Mouse (Mus musculus): ENCODE results near the gene Itgb3. TPM values are rescaled to one million over a fixed set of nuclear protein-coding genes. Genes with fewer than 3 reads are reported as not detected.

The Itgb3 gene
- polyA plus RNA-seq, 1 experiment from 2014 or later = 16.0 TPM

DNA sequence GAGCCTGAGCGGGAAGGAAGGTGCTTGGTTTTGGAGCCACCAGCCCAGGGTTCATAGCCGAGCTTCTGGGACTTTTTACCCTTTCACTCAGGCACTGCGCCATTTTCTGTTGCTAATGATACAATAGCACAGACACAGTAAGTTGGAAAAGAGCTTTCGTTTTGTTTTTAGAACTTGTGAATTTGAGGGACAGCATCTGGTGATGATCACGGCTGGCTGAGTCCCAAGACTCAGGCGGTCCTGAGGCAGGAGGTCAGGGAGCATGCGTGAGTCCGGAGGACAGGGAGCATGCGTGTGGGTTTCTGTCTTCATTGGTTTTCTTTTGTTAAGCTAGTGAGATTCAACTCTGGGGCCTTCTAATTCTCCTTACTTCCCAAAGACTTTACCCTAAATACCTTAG is 31.8 kb downstream of the Itgb3 start:
- WGBS (ENCODE audit: insufficient replicate concordance) = 82% methylated on average over 9 of the region's 9 CpGs
- Histone ChIP-seq H3K4me1 (ENCODE audit: insufficient read depth) (peaks cover 4% of the 10 kb centered on the region; the same call in 1 of the 2 replicates), H3K4me2 (ENCODE audit: low read depth, low read length) (no peak overlapping the region), H3K9me3 (ENCODE audit: low read length) (no peaks in the 10 kb centered on the region), H3K4me3 (ENCODE audit: low read depth, low read length) (no peak overlapping the region), H3K9ac (replicated peaks) (no peak overlapping the region), H3K36me3 (replicated peaks; ENCODE audit: insufficient read depth, low read length) (no peaks in the 10 kb centered on the region), H3K27me3 (ENCODE audit: insufficient read depth, low read length) (no peaks in the 10 kb centered on the region), H3K27ac (ENCODE audit: low read depth) (no peak overlapping the region)
- TF ChIP-seq EP300 (IDR thresholded peaks at IDR 0.05; ENCODE audit: low read depth) (no peak), CTCF (IDR thresholded peaks at IDR 0.05; ENCODE audit: low read depth) (no peak)
- ATAC-seq (no peak), DNase-seq (no peak)

DNA sequence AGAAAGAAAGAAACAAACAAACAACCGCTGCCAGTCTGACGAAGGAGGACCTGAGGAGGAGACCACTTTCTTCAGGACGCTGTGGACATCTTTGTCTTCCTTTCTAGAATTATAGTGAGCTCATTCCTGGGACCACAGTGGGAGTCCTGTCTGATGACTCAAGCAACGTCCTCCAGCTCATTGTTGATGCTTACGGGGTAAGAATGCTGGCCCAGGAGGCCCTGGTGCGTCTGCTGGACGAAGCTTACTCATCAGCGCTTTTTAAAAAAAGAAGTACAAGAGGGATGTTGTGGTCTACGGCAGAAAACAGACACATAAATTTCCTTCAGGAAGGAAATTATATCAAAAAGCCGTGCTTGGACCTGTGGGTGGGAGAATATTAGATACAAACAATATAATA is 33.1 kb downstream of the Itgb3 start:
- Histone ChIP-seq H3K4me3 (ENCODE audit: low read depth, low read length) (no peak overlapping the region), H3K27ac (ENCODE audit: low read depth) (no peak overlapping the region), H3K4me1 (ENCODE audit: insufficient read depth) (peaks cover 4% of the 10 kb centered on the region; the same call in 1 of the 2 replicates), H3K27me3 (ENCODE audit: insufficient read depth, low read length) (no peaks in the 10 kb centered on the region), H3K9ac (replicated peaks) (no peak overlapping the region), H3K36me3 (replicated peaks; ENCODE audit: insufficient read depth, low read length) (no peaks in the 10 kb centered on the region), H3K4me2 (ENCODE audit: low read depth, low read length) (no peak overlapping the region), H3K9me3 (ENCODE audit: low read length) (no peaks in the 10 kb centered on the region)
- no peak for DNase-seq
- WGBS (ENCODE audit: insufficient replicate concordance) = 49% methylated on average over 10 of the region's 10 CpGs
- TF ChIP-seq EP300 (IDR thresholded peaks at IDR 0.05; ENCODE audit: low read depth) (no peak), CTCF (IDR thresholded peaks at IDR 0.05; ENCODE audit: low read depth) (no peak)
- ATAC-seq = no peak

DNA sequence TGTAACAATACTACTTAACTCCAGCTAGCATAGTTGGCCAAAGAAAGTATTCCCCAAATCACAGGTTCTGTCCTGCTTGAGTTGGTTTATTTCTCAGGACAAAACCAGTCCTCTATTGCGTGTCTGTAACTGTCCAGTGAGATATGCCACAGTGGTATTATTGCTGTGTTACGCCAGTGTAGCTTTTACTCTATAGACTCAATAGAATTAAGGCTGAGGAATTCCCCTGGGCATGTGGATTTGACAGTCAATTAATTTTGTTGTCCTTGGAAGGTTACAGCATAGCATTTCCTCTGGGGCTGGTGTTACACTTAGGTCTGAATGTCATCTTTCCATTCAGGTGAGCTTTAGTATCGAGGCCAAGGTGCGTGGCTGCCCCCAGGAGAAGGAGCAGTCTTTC is 35.4 kb downstream of the Itgb3 start:
- H3K4me3 ChIP-seq (ENCODE audit: low read depth, low read length) = no peak overlapping the region
- H3K27ac ChIP-seq (ENCODE audit: low read depth) = no peak overlapping the region
- H3K9me3 ChIP-seq (ENCODE audit: low read length) = no peaks in the 10 kb centered on the region

DNA sequence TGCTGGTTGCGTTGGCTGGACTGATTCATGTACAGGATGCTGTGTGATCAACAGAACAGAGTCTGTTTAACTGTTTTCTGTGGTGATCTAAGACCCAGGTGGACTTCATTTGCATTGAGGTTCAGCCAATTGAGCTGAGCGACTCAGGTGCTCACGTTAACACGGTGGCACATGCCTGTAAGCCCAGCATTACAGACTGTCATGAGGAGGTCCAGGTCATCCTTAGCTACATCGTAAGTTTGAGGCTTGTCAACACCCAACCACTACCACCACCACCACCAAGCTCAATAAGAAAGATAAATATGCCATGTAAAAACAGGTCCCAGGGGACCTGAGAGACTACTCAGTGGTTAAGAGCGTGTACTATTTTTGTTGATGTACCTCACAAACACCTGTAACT is 37.6 kb downstream of the Itgb3 start:
- H3K4me1 ChIP-seq (ENCODE audit: insufficient read depth) = 0 out of 2 replicates have a peak, but pooled peaks cover 2% of the 10 kb centered on the region
- H3K36me3 ChIP-seq (replicated peaks; ENCODE audit: insufficient read depth, low read length) = no peaks in the 10 kb centered on the region
- H3K27ac ChIP-seq (ENCODE audit: low read depth) = no peak overlapping the region
- H3K27me3 ChIP-seq (ENCODE audit: insufficient read depth, low read length) = no peaks in the 10 kb centered on the region
- no peak for ATAC-seq
- no peak for TF ChIP-seq CTCF (IDR thresholded peaks at IDR 0.05; ENCODE audit: low read depth)
- no peak for TF ChIP-seq EP300 (IDR thresholded peaks at IDR 0.05; ENCODE audit: low read depth)
- 86% methylated on average over 6 of the region's 6 CpGs for WGBS (ENCODE audit: insufficient replicate concordance)
- no peak for DNase-seq
- no peak overlapping the region for H3K9ac ChIP-seq (replicated peaks)
- no peak overlapping the region for H3K4me3 ChIP-seq (ENCODE audit: low read depth, low read length)
- H3K9me3 ChIP-seq (ENCODE audit: low read length) = no peaks in the 10 kb centered on the region
- no peak overlapping the region for H3K4me2 ChIP-seq (ENCODE audit: low read depth, low read length)

More for the DNA sequence above, 35.4 kb downstream of the Itgb3 start:
- TF ChIP-seq CTCF (IDR thresholded peaks at IDR 0.05; ENCODE audit: low read depth) (no peak), EP300 (IDR thresholded peaks at IDR 0.05; ENCODE audit: low read depth) (no peak)
- H3K4me2 ChIP-seq (ENCODE audit: low read depth, low read length) = no peak overlapping the region
- ATAC-seq (no peak), DNase-seq (no peak)
- H3K9ac ChIP-seq (replicated peaks) = no peak overlapping the region
- H3K27me3 ChIP-seq (ENCODE audit: insufficient read depth, low read length) = no peaks in the 10 kb centered on the region
- H3K36me3 ChIP-seq (replicated peaks; ENCODE audit: insufficient read depth, low read length) = no peaks in the 10 kb centered on the region
- 81% methylated on average over 4 of the region's 4 CpGs for WGBS (ENCODE audit: insufficient replicate concordance)
- 0 out of 2 replicates have a peak, but pooled peaks cover 2% of the 10 kb centered on the region for H3K4me1 ChIP-seq (ENCODE audit: insufficient read depth)

- no peaks in the 10 kb centered on the region for H3K27me3 ChIP-seq (ENCODE audit: insufficient read depth, low read length)
- ATAC-seq = no peak
- H3K36me3 ChIP-seq (replicated peaks; ENCODE audit: insufficient read depth, low read length) = no peaks in the 10 kb centered on the region
- no peaks in the 10 kb centered on the region for H3K9me3 ChIP-seq (ENCODE audit: low read length)
- H3K27ac ChIP-seq (ENCODE audit: low read depth) = 0 out of 2 replicates have a peak overlapping the region, but pooled peaks have one; percentile 63
- TF ChIP-seq CTCF (IDR thresholded peaks at IDR 0.05; ENCODE audit: low read depth) (no peak), EP300 (IDR thresholded peaks at IDR 0.05; ENCODE audit: low read depth) (no peak)
- H3K9ac ChIP-seq (replicated peaks) = no peak overlapping the region
- 0 out of 2 replicates have a peak, but pooled peaks cover 2% of the 10 kb centered on the region for H3K4me1 ChIP-seq (ENCODE audit: insufficient read depth)
- 0 out of 2 replicates have a peak overlapping the region, but pooled peaks have one; percentile 20 for H3K4me2 ChIP-seq (ENCODE audit: low read depth, low read length)
- DNase-seq = no peak
- H3K4me3 ChIP-seq (ENCODE audit: low read depth, low read length) = no peak overlapping the region
- WGBS (ENCODE audit: insufficient replicate concordance) = 72% methylated on average over 4 of the region's 4 CpGs
Measured at GRCm38 (mm10) chr11:104646173-104646572, 38.4 kb downstream of the Itgb3 start.

GRCm38 (mm10) chr11:104646611-104647010 is 38.8 kb downstream of the Itgb3 start:
- Histone ChIP-seq H3K27me3 (ENCODE audit: insufficient read depth, low read length) (no peaks in the 10 kb centered on the region), H3K36me3 (replicated peaks; ENCODE audit: insufficient read depth, low read length) (no peaks in the 10 kb centered on the region), H3K4me2 (ENCODE audit: low read depth, low read length) (peak overlapping the region; percentile 20), H3K9me3 (ENCODE audit: low read length) (no peaks in the 10 kb centered on the region), H3K27ac (ENCODE audit: low read depth) (peak overlapping the region; percentile 63; the same call in 1 of the 2 replicates), H3K4me3 (ENCODE audit: low read depth, low read length) (no peak overlapping the region), H3K9ac (replicated peaks) (no peak overlapping the region), H3K4me1 (ENCODE audit: insufficient read depth) (0 out of 2 replicates have a peak, but pooled peaks cover 2% of the 10 kb centered on the region)
- DNase-seq (no peak), ATAC-seq (no peak)
- 60% methylated on average over 4 of the region's 5 CpGs for WGBS (ENCODE audit: insufficient replicate concordance)
- TF ChIP-seq CTCF (IDR thresholded peaks at IDR 0.05; ENCODE audit: low read depth) = no peak

Data from liver, postnatal 0 days (tissue).